Mouse (Mus musculus): ENCODE results near the gene Nacc2.

DNA sequence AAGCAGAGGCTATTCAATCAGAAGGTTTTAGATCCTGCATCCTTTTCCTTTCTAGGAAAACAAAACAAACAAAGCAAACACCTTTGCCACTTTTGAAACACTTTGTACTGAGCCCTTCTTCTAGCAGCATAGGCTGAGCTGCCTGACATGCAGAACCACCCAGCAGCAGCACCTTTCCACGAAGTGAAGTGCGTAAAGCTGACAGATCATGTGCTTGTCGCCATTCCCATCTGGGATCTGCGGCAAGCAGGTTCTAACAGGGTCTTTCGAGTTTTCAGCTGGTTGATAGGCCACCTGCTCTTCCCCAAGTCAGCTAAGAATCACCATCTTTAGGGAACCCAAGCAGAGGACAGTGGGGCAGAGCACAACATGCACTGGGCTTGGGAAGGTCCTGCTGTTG lies 66.8 kb downstream of the Nacc2 start:
- no peak for TF ChIP-seq POLR2A (IDR thresholded peaks at IDR 0.05; ENCODE audit: insufficient read length, low read depth)
- TF ChIP-seq E2F4 (IDR thresholded peaks at IDR 0.05; ENCODE audit: insufficient read depth) = no peak
- TF ChIP-seq MYOG (IDR thresholded peaks at IDR 0.05; ENCODE audit: control insufficient read depth in 1 of 3, insufficient read depth in 1 of 3, insufficient read length in 2 of 3, low read depth in 2 of 3) = no peak
